Mouse (Mus musculus) stomach, embryonic 15.5 days (tissue): Measurements from ENCODE around the gene Tmem132b. TPM values are rescaled to one million over a fixed set of nuclear protein-coding genes. Genes with fewer than 3 reads are reported as not detected.

Experiments
- ATAC-seq: fragments of 200-750 bp; cut with Nextera tagmentation; 2 replicates; pipeline ENCODE4 v1.8.0; 2017; ENCODE audit warnings: low read depth, moderate number of reproducible peaks, moderate TSS enrichment; ENCODE audit not compliant: insufficient read depth, low FRiP score
- H3K27ac ChIP-seq: fragments of 300-500 bp; sonication (generic); 2 replicates; pipeline ENCODE4 v1.5.1; 2015; ENCODE audit warnings: mild to moderate bottlenecking, inconsistent platforms
- H3K27me3 ChIP-seq: fragments of 300-500 bp; sonication (generic); replicated peaks from 2 replicates; pipeline ENCODE4 v1.6.1; 2015; ENCODE audit warnings: inconsistent platforms
- H3K36me3 ChIP-seq: fragments of 300-500 bp; sonication (generic); 2 replicates; pipeline ENCODE4 v1.6.1; 2015; ENCODE audit warnings: inconsistent platforms
- H3K4me1 ChIP-seq: fragments of 300-500 bp; sonication (generic); 2 replicates; pipeline ENCODE4 v1.6.1; 2015; ENCODE audit warnings: inconsistent platforms
- H3K4me2 ChIP-seq: fragments of 300-500 bp; sonication (generic); 2 replicates; pipeline ENCODE4 v1.6.1; 2015; ENCODE audit warnings: mild to moderate bottlenecking, inconsistent platforms
- H3K4me3 ChIP-seq: fragments of 300-500 bp; sonication (generic); replicated peaks from 2 replicates; pipeline ENCODE4 v1.5.1; 2015; ENCODE audit warnings: inconsistent platforms
- H3K9ac ChIP-seq: fragments of 300-500 bp; sonication (generic); 2 replicates; pipeline ENCODE4 v1.6.1; 2015; ENCODE audit warnings: inconsistent platforms
- H3K9me3 ChIP-seq: fragments of 300-500 bp; sonication (generic); 2 replicates; pipeline ENCODE4 v1.6.1; 2016; ENCODE audit warnings: inconsistent platforms
- WGBS: fragments of 180-500 bp; shearing (Covaris S2); methylation state at CpG from one replicate; pipeline ENCODE4 v1.1.7; 2015; 5-methylcytosine and 5-hydroxymethylcytosine counted together
- polyA plus RNA-seq: library from polyadenylated mRNA; unstranded; fragments of >200 nt; fragmentation: Nextera tagmentation; extraction: Ambion mirVana; gene quantifications from 2 replicates; pipeline ENCODE4 v1.2.1, GENCODE M21; 2015

Gene Tmem132b
- polyA plus RNA-seq, 1 experiment from 2014 or later = 0.62 TPM

DNA sequence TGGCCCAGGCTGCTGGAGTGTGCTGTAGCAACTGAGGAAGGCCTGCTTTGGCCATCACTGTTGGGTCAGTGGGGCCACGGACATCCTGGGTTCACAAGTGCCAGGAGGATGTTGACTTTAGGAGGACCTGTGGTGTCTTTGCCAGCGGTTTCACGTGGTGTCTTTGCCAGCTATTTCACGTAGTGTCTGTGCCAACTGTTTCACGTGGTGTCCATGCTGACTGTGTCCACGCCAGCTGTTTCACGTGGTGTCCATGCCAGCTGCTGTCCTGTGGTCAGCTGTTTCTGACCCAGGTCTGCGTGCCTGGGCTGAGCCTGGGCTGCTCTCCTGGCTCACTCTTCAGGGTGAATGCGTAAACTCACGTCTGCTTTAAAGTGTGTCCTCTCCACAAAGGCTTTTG lies 35.9 kb upstream of the Tmem132b start:
- Histone ChIP-seq H3K27ac (no peak overlapping the region), H3K4me2 (no peak overlapping the region), H3K4me1 (no peaks in the 10 kb centered on the region), H3K36me3 (peaks cover 23% of the 10 kb centered on the region), H3K9ac (no peak overlapping the region), H3K4me3 (no peak overlapping the region), H3K9me3 (no peaks in the 10 kb centered on the region), H3K27me3 (no peaks in the 10 kb centered on the region)
- no peak for ATAC-seq
- WGBS = 88% methylated on average over 10 of the region's 10 CpGs

DNA sequence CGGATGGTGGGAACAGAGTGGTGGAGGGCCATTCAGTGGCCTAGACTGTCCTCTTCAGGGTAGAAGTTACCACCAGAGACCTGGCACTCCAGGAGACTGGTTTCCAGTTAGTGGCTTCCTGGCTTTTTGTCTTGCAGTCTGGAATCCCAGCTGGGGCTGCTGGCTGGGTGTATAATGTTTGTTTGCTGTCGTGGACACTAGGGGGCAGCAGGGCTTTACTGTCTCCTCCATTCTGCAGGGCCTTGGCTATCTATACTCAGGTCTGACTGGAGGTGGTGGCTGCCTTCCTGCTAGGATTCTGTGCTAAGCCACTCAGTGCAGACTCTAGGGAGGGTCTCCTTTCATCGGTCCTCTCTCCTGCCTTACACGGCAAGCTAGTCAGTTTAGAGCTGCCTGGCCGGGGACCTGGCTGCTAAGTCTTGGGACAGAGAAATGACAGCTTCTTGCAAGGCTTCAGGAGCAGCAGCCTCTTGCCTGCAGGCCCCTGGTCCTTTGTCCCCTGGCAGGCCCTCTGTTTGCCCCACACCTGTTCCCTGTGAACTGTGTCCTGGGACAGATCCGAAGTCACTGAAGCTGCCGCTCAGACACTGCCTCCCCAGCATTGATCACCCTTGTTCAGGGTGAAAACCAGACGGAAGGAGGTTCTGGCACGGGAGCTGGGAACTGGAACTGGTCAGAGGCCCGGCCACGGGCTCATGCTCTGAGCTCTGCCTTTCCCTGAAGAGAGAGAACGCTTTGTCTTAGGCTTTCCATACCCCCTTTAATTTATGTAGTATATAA lies 33.6 kb upstream of the Tmem132b start:
- WGBS = 66% methylated on average over 12 of the region's 12 CpGs
- no peaks in the 10 kb centered on the region for H3K9me3 ChIP-seq
- no peak for ATAC-seq

DNA sequence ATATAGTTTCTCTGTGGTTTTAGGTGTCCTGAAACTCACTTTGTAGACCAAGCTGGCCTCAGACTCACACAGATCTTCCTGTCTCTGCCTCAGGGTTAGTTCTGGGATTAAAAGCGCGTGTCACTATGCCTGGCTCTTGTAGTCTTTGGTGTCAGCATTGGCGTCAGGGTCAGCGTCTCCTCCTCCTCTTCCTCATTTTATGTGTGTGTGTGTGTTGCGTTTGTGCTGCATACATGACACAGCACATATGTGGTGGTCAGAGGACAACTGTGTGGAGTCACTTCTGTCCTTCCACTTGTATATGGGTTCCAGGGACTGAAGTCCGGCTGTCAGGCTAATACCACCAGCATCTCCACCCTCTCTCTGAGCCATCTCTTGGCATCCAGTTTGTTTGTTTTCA lies 30.1 kb upstream of the Tmem132b start:
- H3K4me2 ChIP-seq = no peak overlapping the region
- H3K27ac ChIP-seq = no peak overlapping the region
- H3K9me3 ChIP-seq = no peaks in the 10 kb centered on the region
- no peaks in the 10 kb centered on the region for H3K4me1 ChIP-seq
- ATAC-seq = no peak
- peaks cover 25% of the 10 kb centered on the region for H3K36me3 ChIP-seq
- H3K4me3 ChIP-seq = no peak overlapping the region
- H3K9ac ChIP-seq = no peak overlapping the region
- WGBS = 79% methylated on average over 6 of the region's 6 CpGs
- H3K27me3 ChIP-seq = no peaks in the 10 kb centered on the region

More for the DNA sequence above, 33.6 kb upstream of the Tmem132b start:
- Histone ChIP-seq H3K36me3 (0 out of 2 replicates have a peak, but pooled peaks cover 12% of the 10 kb centered on the region), H3K27me3 (no peaks in the 10 kb centered on the region), H3K27ac (no peak overlapping the region), H3K9ac (no peak overlapping the region), H3K4me2 (no peak overlapping the region), H3K4me3 (no peak overlapping the region), H3K4me1 (no peaks in the 10 kb centered on the region)

DNA sequence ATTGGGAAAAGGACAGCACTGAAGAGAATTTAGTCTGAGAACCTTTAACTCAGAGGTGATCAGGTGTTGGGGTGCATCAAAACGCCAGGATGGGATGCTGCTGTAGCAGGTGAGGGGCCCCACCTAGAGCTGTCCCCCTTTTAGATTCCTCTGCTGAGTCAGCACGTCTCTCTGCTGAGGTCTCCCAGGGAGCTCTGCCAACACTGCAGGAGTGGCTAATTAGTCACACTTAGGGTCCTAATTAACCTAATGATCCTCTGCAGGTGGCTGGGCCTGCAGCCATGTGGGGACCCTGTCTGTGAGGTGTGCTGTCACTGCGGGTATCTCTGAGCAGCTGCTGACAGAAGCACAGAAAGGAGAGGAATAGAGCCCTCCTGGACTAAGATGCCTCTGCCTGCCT lies 29.4 kb upstream of the Tmem132b start:
- Histone ChIP-seq H3K27ac (no peak overlapping the region), H3K9ac (no peak overlapping the region), H3K4me3 (no peak overlapping the region), H3K9me3 (no peaks in the 10 kb centered on the region), H3K4me1 (no peaks in the 10 kb centered on the region), H3K36me3 (peaks cover 29% of the 10 kb centered on the region), H3K4me2 (no peak overlapping the region), H3K27me3 (no peaks in the 10 kb centered on the region)
- no peak for ATAC-seq
- 57% methylated on average over 3 of the region's 3 CpGs for WGBS

DNA sequence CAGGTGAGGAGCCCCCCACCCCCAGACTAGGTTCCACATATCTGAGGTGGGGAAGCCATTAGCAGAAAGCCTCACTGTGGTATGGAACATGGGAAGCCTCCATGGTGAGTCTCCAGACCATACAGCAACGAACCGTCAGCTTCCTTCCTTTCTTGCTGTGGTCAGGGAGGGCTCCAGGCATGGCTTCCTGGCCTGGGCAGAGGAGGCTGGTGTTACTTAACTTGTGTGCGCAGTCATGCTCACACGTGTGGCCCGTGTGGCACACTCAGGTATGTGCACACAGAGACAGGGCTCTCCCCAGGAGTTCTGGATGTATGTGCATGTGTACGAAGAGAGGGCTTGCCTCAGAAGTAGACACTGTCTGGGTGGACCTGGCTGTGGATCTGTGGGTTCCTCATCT lies 27.9 kb upstream of the Tmem132b start:
- Histone ChIP-seq H3K4me2 (no peak overlapping the region), H3K4me3 (no peak overlapping the region), H3K36me3 (peaks cover 33% of the 10 kb centered on the region), H3K9me3 (no peaks in the 10 kb centered on the region), H3K9ac (no peak overlapping the region), H3K27ac (no peak overlapping the region), H3K4me1 (no peaks in the 10 kb centered on the region), H3K27me3 (no peaks in the 10 kb centered on the region)
- ATAC-seq = no peak
- WGBS = 84% methylated on average over 6 of the region's 6 CpGs

- Histone ChIP-seq H3K27me3 (no peaks in the 10 kb centered on the region), H3K4me1 (no peaks in the 10 kb centered on the region), H3K36me3 (peaks cover 42% of the 10 kb centered on the region), H3K27ac (no peak overlapping the region), H3K9me3 (no peaks in the 10 kb centered on the region), H3K4me2 (no peak overlapping the region), H3K4me3 (no peak overlapping the region), H3K9ac (no peak overlapping the region)
- 64% methylated on average over 11 of the region's 11 CpGs for WGBS
- ATAC-seq = no peak
These were observed 26.9 kb upstream of the Tmem132b start for GRCm38 (mm10) chr5:125504692-125505091.

DNA sequence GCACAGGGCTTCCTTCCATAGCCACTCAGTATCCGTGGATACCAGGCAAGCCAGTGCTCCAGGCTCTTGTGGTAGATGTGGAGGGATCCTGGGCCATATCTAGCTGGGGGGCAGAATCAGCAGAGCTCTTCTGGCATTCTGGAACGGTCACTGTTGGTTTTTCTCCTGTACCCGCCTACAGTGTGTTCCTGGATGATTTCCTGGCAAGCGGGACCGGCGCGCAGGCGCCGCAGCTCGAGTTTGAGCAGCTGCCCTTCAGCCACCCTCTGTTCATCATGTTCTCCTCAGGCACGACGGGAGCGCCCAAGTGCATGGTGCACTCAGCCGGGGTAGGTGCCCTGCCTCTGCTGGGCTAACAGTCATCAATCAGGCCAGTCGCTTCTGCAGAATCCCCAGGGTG lies 25.6 kb upstream of the Tmem132b start:
- no peaks in the 10 kb centered on the region for H3K4me1 ChIP-seq
- no peak overlapping the region for H3K27ac ChIP-seq
- no peak for ATAC-seq
- H3K4me2 ChIP-seq = no peak overlapping the region
- H3K9ac ChIP-seq = no peak overlapping the region
- no peaks in the 10 kb centered on the region for H3K9me3 ChIP-seq
- peaks cover 40% of the 10 kb centered on the region for H3K36me3 ChIP-seq
- WGBS = 80% methylated on average over 15 of the region's 15 CpGs
- no peaks in the 10 kb centered on the region for H3K27me3 ChIP-seq
- H3K4me3 ChIP-seq = no peak overlapping the region

DNA sequence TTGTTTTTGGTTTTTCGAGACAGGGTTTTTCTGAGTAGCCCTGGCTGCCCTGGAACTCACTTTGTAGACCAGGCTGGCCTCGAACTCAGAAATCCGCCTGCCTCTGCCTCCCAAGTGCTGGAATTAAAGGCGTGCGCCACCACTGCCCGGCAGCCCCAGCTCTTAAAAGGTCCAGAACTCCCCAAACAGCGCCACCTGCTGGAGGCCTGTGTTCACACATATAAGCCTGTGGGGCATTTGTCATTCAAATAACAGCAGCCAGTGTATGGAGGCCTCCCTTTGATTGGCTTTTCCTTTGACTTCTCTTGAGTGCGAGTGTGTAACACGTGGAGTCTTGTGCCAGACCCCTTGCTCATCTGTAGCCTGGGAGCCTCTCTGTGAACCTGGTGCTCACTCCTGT lies 24.0 kb upstream of the Tmem132b start:
- H3K9ac ChIP-seq = no peak overlapping the region
- no peak overlapping the region for H3K27ac ChIP-seq
- peaks cover 49% of the 10 kb centered on the region for H3K36me3 ChIP-seq
- WGBS = 90% methylated on average over 9 of the region's 9 CpGs
- H3K9me3 ChIP-seq = no peaks in the 10 kb centered on the region
- H3K27me3 ChIP-seq = no peaks in the 10 kb centered on the region
- no peak for ATAC-seq
- no peak overlapping the region for H3K4me3 ChIP-seq
- H3K4me2 ChIP-seq = no peak overlapping the region
- no peaks in the 10 kb centered on the region for H3K4me1 ChIP-seq

- no peak overlapping the region for H3K4me3 ChIP-seq
- no peak overlapping the region for H3K4me2 ChIP-seq
- H3K9ac ChIP-seq = no peak overlapping the region
- 88% methylated on average over 10 of the region's 10 CpGs for WGBS
- H3K9me3 ChIP-seq = no peaks in the 10 kb centered on the region
- H3K27ac ChIP-seq = no peak overlapping the region
- H3K36me3 ChIP-seq = peaks cover 49% of the 10 kb centered on the region
- ATAC-seq = no peak
- H3K27me3 ChIP-seq = no peaks in the 10 kb centered on the region
- H3K4me1 ChIP-seq = no peaks in the 10 kb centered on the region
These were observed 23.6 kb upstream of the Tmem132b start for GRCm38 (mm10) chr5:125508006-125508405.

DNA sequence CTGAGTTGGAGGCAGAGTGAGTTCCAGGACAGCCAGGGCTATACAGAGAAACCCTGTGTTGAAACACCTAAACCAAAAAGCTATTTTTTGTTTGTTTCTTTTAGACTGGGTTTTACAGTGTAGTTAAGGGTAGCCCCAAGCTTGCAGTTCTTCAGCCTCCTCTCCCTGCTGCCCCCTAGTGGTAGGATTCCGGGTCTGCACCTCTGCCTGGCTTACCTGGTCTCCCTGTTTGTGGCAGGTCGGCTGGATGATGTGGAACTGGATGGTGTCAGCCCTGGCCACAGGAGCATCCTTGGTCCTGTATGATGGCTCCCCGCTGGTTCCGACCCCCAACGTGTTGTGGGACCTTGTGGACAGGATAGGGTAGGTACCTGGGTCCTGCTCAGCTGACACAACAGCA lies 22.0 kb upstream of the Tmem132b start:
- 48% methylated on average over 5 of the region's 5 CpGs for WGBS
- no peak for ATAC-seq
- Histone ChIP-seq H3K4me2 (no peak overlapping the region), H3K36me3 (peaks cover 45% of the 10 kb centered on the region), H3K4me3 (no peak overlapping the region), H3K9me3 (no peaks in the 10 kb centered on the region), H3K27me3 (no peaks in the 10 kb centered on the region), H3K4me1 (no peaks in the 10 kb centered on the region), H3K27ac (no peak overlapping the region), H3K9ac (no peak overlapping the region)

GRCm38 (mm10) chr5:125515006-125515405 lies 16.6 kb upstream of the Tmem132b start:
- Histone ChIP-seq H3K9me3 (no peaks in the 10 kb centered on the region), H3K36me3 (peaks cover 45% of the 10 kb centered on the region), H3K4me3 (no peak overlapping the region), H3K4me1 (no peaks in the 10 kb centered on the region), H3K27me3 (no peaks in the 10 kb centered on the region), H3K27ac (no peak overlapping the region), H3K9ac (no peak overlapping the region), H3K4me2 (no peak overlapping the region)
- 86% methylated on average over 12 of the region's 12 CpGs for WGBS
- ATAC-seq = no peak

GRCm38 (mm10) chr5:125518640-125519039 lies 12.9 kb upstream of the Tmem132b start:
- ATAC-seq = no peak
- Histone ChIP-seq H3K27ac (no peak overlapping the region), H3K36me3 (peaks cover 29% of the 10 kb centered on the region), H3K27me3 (no peaks in the 10 kb centered on the region), H3K4me3 (no peak overlapping the region), H3K4me1 (no peaks in the 10 kb centered on the region), H3K4me2 (no peak overlapping the region), H3K9ac (no peak overlapping the region), H3K9me3 (no peaks in the 10 kb centered on the region)
- WGBS = 72% methylated on average over 5 of the region's 5 CpGs
